Mouse (Mus musculus) CH12.LX (cell line): ENCODE measurements around the gene Papss2. TPM values are rescaled to one million over a fixed set of nuclear protein-coding genes. Genes with fewer than 3 reads are reported as not detected.

Experiments used
- DNase-seq: peaks from one replicate; pipeline ENCODE4 v3.0.0-alpha.2; 2013; ENCODE audit errors: extremely low read depth
- H3K27ac ChIP-seq: 2 replicates; pipeline ENCODE4 v1.5.1; 2012; ENCODE audit warnings: low read depth, mild to moderate bottlenecking, control low read depth, moderate library complexity; ENCODE audit not compliant: insufficient read depth
- H3K27me3 ChIP-seq: replicated peaks from 2 replicates; pipeline ENCODE3; 2012; ENCODE audit warnings: inconsistent platforms
- H3K36me3 ChIP-seq, 2 experiments: replicated peaks in 1 of 2; 2 replicates each; pipeline versions ENCODE3 to v1.6.1; 2012; ENCODE audit warnings: inconsistent platforms in 1 of 2, low read length in 1 of 2, mild to moderate bottlenecking in 1 of 2, mixed read lengths in 1 of 2, moderate library complexity in 1 of 2; ENCODE audit not compliant: control insufficient read depth in 1 of 2, insufficient read depth in 1 of 2
- H3K4me1 ChIP-seq, 2 experiments: 2 replicates each; pipeline ENCODE4 v1.6.1; 2012; ENCODE audit warnings: inconsistent platforms in 1 of 2, moderate library complexity in 1 of 2; ENCODE audit not compliant: insufficient read depth in 2 of 2, control insufficient read depth in 1 of 2
- H3K4me2 ChIP-seq: 2 replicates; pipeline ENCODE4 v1.6.1; 2012; ENCODE audit warnings: low read depth, mild to moderate bottlenecking, control low read depth; ENCODE audit not compliant: poor library complexity, insufficient read depth, severe bottlenecking
- H3K4me3 ChIP-seq, 3 experiments: fragments of 150-350 bp in 1 of 3; sonication (generic) in 1 of 3; replicated peaks in 1 of 3; 2 replicates each; pipeline versions ENCODE3 to v1.5.1; 2011 to 2012; ENCODE audit warnings: low read depth in 2 of 3, low read length in 2 of 3, mild to moderate bottlenecking in 2 of 3, moderate library complexity in 2 of 3, control low read depth in 1 of 3, improper control_type of control experiment in 1 of 3, inconsistent platforms in 1 of 3, mixed read lengths in 1 of 3; ENCODE audit not compliant: poor library complexity in 1 of 3
- H3K79me2 ChIP-seq: replicated peaks from 2 replicates; pipeline ENCODE4 v1.6.1; 2012; ENCODE audit warnings: mild to moderate bottlenecking, moderate library complexity; ENCODE audit not compliant: control insufficient read depth, poor library complexity, insufficient read depth, severe bottlenecking; ENCODE audit errors: extremely low read depth
- H3K9ac ChIP-seq: 2 replicates; pipeline ENCODE4 v1.6.1; 2012; ENCODE audit warnings: low read depth, mild to moderate bottlenecking, control low read depth, moderate library complexity; ENCODE audit not compliant: insufficient read depth
- H3K9me3 ChIP-seq: replicated peaks from 2 replicates; pipeline ENCODE3; 2012; ENCODE audit warnings: low read length, inconsistent platforms, mixed read lengths
- CHD2 ChIP-seq: IDR thresholded peaks from 2 replicates; pipeline ENCODE4 v1.6.1; 2011; ENCODE audit warnings: low read length, improper control_type of control experiment
- E2F4 ChIP-seq: IDR thresholded peaks from 2 replicates; pipeline ENCODE4 v1.6.1; 2011; ENCODE audit warnings: low read depth, low read length, improper control_type of control experiment; ENCODE audit not compliant: insufficient replicate concordance
- ELF1 ChIP-seq: IDR thresholded peaks from 2 replicates; pipeline ENCODE4 v1.6.1; 2014; ENCODE audit warnings: low read depth, mild to moderate bottlenecking, inconsistent platforms, low read length, improper control_type of control experiment
- MAX ChIP-seq: IDR thresholded peaks from 2 replicates; pipeline ENCODE4 v1.6.1; 2011; ENCODE audit warnings: low read length, improper control_type of control experiment
- RCOR1 ChIP-seq: conservative IDR thresholded peaks from 2 replicates; pipeline ENCODE4 v1.6.1; 2012; ENCODE audit warnings: low read depth, mild to moderate bottlenecking, inconsistent platforms, low read length, improper control_type of control experiment
- SIN3A ChIP-seq: IDR thresholded peaks from 2 replicates; pipeline ENCODE4 v1.6.1; 2012; ENCODE audit warnings: low read length, improper control_type of control experiment, inconsistent platforms
- SMC3 ChIP-seq: IDR thresholded peaks from 2 replicates; pipeline ENCODE4 v1.6.1; 2011; ENCODE audit warnings: low read depth, low read length, improper control_type of control experiment
- TBP ChIP-seq: conservative IDR thresholded peaks from 2 replicates; pipeline ENCODE4 v1.6.1; 2011; ENCODE audit warnings: low read depth, low read length, improper control_type of control experiment
- USF1 ChIP-seq: IDR thresholded peaks from 2 replicates; pipeline ENCODE4 v1.6.1; 2014; ENCODE audit warnings: low read depth, mild to moderate bottlenecking, inconsistent platforms, low read length, improper control_type of control experiment
- ZC3H11A ChIP-seq: IDR thresholded peaks from 2 replicates; pipeline ENCODE4 v1.6.1; 2012; ENCODE audit warnings: low read depth, mild to moderate bottlenecking, inconsistent platforms, low read length, improper control_type of control experiment
- dilution Hi-C: fragments of 300-500 bp; cut with MboI; formaldehyde crosslinking; loops from 2 replicates; pipeline ENCODE4 v1.14.3; 2020; ENCODE audit warnings: low sequenced_read_pairs; ENCODE audit not compliant: extremely low pct_unique_long_range_greater_than_20kb, extremely low pct_ligation_motif_present
- in situ Hi-C: fragments of 300-500 bp; cut with MboI; formaldehyde crosslinking; loops from 3 replicates; pipeline ENCODE4 v1.14.3; 2019; ENCODE audit warnings: low sequenced_read_pairs, low pct_ligation_motif_present, low pct_unique_long_range_greater_than_20kb, mixed read lengths
- polyA plus RNA-seq: library from polyadenylated mRNA; unstranded; fragments of >175 nt; gene quantifications from 2 replicates; pipeline ENCODE4 v1.2.1, GENCODE M21; 2012; ENCODE audit warnings: low read depth; ENCODE audit not compliant: insufficient read length
- total RNA-seq, 2 experiments: library from RNA; depleted of rRNA; stranded (reverse); fragments of 300-350 nt in 1 of 2; fragments of >200 nt in 1 of 2; gene quantifications; 2 replicates each; pipeline ENCODE4 v1.2.3; 2012 to 2014

Papss2 gene
- total and polyA plus RNA-seq, 3 experiments: 0.36 to 0.42 (median 0.39) TPM

DNA sequence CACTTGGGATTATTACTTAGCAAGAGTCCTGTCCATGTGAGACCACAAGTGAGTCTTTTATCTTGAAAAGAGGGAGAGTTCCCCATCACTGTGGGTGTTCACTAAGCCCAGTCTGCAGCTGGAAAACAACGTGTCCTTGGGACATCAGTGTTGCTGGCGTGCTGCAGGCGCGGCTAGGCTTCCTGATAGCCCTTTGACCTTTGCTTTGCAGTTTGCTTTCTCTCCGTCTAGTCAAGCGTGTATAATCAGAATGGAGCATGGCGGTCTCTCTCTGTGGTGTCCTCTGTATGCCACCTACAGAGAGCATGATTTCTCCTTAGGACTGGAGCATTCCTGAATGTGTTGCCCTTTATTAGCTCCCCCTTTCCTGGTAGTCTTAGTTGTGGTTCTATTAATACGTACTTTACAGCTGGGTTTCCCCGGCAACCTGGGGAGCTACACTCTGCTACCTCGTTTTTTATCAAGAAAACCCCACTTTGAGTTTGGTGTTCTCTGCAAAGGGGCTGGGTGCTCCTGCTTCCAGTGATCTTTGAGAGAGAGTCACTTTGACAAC is 52.5 kb downstream of the Papss2 start:
- in situ Hi-C loops: no loop called here
- Histone ChIP-seq H3K4me2 (no peak overlapping the region), H3K36me3 (no peaks in the 10 kb centered on the region), H3K9me3 (no peaks in the 10 kb centered on the region), H3K27me3 (no peaks in the 10 kb centered on the region), H3K27ac (no peak overlapping the region), H3K79me2 (no peaks in the 10 kb centered on the region), H3K4me1 (peaks cover 0 to 3% of the 10 kb centered on the region in 2 experiments; a peak in 2 of 4 replicates), H3K4me3 (no peak overlapping the region), H3K9ac (no peak overlapping the region)
- dilution Hi-C loops: no loop called here
- TF ChIP-seq SMC3: no peak
- no peak for DNase-seq

- DNase-seq: no peak
- Histone ChIP-seq H3K36me3 (no peaks in the 10 kb centered on the region), H3K27me3 (no peaks in the 10 kb centered on the region), H3K9me3 (no peaks in the 10 kb centered on the region), H3K79me2 (no peaks in the 10 kb centered on the region), H3K4me1 (peaks cover 0 to 8% of the 10 kb centered on the region in 2 experiments; a peak in 2 of 4 replicates), H3K27ac (no peak overlapping the region), H3K9ac (no peak overlapping the region), H3K4me3 (no peak overlapping the region), H3K4me2 (no peak overlapping the region)
- in situ Hi-C loops (no loop called here), dilution Hi-C loops (no loop called here)
- TF ChIP-seq SIN3A (no peak), ZC3H11A (no peak), MAX (no peak)
Observed at GRCm38 (mm10) chr19:32651046-32651445, 55.5 kb downstream of the Papss2 start.

- Histone ChIP-seq H3K9me3 (no peaks in the 10 kb centered on the region), H3K9ac (no peak overlapping the region), H3K4me1 (peaks cover 0 to 8% of the 10 kb centered on the region in 2 experiments; a peak in 2 of 4 replicates), H3K79me2 (no peaks in the 10 kb centered on the region), H3K27ac (no peak overlapping the region), H3K4me2 (no peak overlapping the region), H3K36me3 (no peaks in the 10 kb centered on the region), H3K27me3 (no peaks in the 10 kb centered on the region), H3K4me3 (no peak overlapping the region)
- peak; percentile 17 for DNase-seq
- TF ChIP-seq MAX (no peak), RCOR1 (no peak), E2F4 (no peak), CHD2 (no peak), SIN3A (no peak), ELF1 (no peak), TBP (no peak), USF1 (no peak)
- in situ Hi-C loops (no loop called here), dilution Hi-C loops (no loop called here)
Observed at GRCm38 (mm10) chr19:32653122-32653521, 57.5 kb downstream of the Papss2 start.
